Mouse (Mus musculus) brain, embryonic 14.5 days (tissue): ENCODE data around the gene Zcchc17. TPM values are rescaled to one million over a fixed set of nuclear protein-coding genes. Genes with fewer than 3 reads are reported as not detected.

Source experiments
- DNase-seq: peaks from one replicate; pipeline ENCODE4 v3.0.0-alpha.2; 2011; ENCODE audit warnings: low read depth
- CTCF ChIP-seq: fragments of 200-500 bp; IDR thresholded peaks from 2 replicates; pipeline ENCODE4 v1.5.1; 2012; ENCODE audit warnings: inconsistent platforms, mild to moderate bottlenecking, moderate library complexity, borderline replicate concordance; ENCODE audit not compliant: insufficient read depth, insufficient read length; ENCODE audit errors: extremely low read depth
- POLR2A ChIP-seq: fragments of 200-500 bp; IDR thresholded peaks from 2 replicates; pipeline ENCODE4 v1.6.1; 2012; ENCODE audit warnings: mild to moderate bottlenecking, inconsistent platforms, borderline replicate concordance; ENCODE audit not compliant: poor library complexity, insufficient read depth, insufficient read length, severe bottlenecking; ENCODE audit errors: extremely low read depth
- polyA plus RNA-seq: library from polyadenylated mRNA; depleted of rRNA; stranded (reverse); fragments of >200 nt; gene quantifications from 2 replicates; pipeline ENCODE4 v1.2.3, GENCODE M21; 2012

Zcchc17 gene
- polyA plus RNA-seq, 1 experiment = 38.7 TPM

GRCm38 (mm10) chr4:130349666-130350065 lies 10.1 kb downstream of the Zcchc17 start:
- TF ChIP-seq CTCF (peak; percentile 24; the same call in 1 of the 2 replicates), POLR2A (no peak)
- DNase-seq = no peak

- peak; percentile 85 for DNase-seq
- TF ChIP-seq CTCF (peak; percentile 74; the same call in 1 of the 2 replicates), POLR2A (no peak)
These were observed 18.1 kb downstream of the Zcchc17 start for GRCm38 (mm10) chr4:130341691-130342090.

GRCm38 (mm10) chr4:130335867-130336266 lies 23.9 kb downstream of the Zcchc17 start:
- DNase-seq = no peak
- TF ChIP-seq CTCF = no peak
- TF ChIP-seq POLR2A = no peak

- TF ChIP-seq CTCF (no peak), POLR2A (no peak)
- DNase-seq = no peak
These were observed 32.4 kb downstream of the Zcchc17 start for GRCm38 (mm10) chr4:130327366-130327765.

DNA sequence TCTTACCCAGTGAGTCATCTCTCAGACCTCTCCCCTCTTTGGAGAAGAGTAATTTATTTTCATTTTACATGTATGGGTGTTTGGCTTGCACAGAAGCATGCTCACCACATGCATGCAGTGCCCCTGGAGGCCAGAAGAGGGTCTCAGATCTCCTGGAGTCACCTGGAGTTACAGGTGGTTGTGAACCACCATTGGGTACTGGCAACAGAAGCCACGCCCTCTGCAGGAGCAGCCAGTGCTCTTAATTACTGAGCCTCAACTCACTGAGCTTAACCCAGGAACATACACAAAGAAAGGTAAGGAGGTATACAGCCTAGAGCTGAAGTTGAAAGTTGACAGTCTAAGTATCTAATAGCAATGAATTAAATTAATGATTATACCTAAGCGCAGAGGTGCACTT lies 34.3 kb downstream of the Zcchc17 start:
- TF ChIP-seq CTCF = peak; percentile 12; the same call in 1 of the 2 replicates
- no peak for TF ChIP-seq POLR2A
- DNase-seq = no peak

GRCm38 (mm10) chr4:130323607-130324006 lies 36.1 kb downstream of the Zcchc17 start:
- TF ChIP-seq CTCF (no peak), POLR2A (no peak)
- peak; percentile 16 for DNase-seq

DNA sequence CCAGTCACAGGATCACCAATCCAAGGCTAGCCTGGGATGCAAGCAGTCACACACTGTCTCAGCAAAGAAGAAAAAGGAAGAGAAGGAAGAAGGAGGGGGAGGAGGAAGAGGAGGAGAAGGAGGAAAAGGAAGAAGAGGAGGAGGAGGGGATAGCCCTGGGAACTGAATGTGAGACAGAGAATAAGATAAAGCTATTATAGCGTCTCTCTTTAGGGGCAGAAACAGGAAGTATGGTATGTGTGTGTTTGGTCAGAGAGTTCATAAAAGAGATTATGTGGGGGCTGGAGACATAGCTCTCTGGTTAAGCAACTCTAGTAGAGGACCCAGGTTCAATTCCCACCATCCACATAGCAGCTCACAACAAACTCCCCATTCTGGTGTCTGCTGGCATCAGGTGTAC lies 36.6 kb downstream of the Zcchc17 start:
- no peak for TF ChIP-seq POLR2A
- no peak for TF ChIP-seq CTCF
- DNase-seq = no peak

- TF ChIP-seq POLR2A = no peak
- TF ChIP-seq CTCF = no peak
- no peak for DNase-seq
These were observed 37.2 kb downstream of the Zcchc17 start for GRCm38 (mm10) chr4:130322567-130322966.

DNA sequence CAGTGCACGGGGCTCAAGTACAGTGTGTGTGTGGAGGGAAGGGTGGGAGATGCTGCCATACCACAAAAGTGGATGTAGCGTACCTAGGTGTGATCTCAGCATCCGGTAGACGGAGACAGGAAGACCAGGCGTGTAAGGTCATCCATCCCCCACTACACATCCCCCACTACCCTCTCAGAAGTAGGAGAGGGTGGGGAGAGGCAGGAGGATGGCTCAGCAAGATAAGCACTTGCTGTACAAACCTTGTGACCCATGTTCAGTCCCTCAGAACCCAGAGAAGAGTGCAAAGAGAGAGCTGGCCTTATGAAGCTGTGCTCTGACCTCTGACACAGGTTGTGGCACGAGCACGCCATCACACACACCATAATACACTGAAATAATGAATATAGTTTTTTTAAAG lies 38.1 kb downstream of the Zcchc17 start:
- DNase-seq = no peak

GRCm38 (mm10) chr4:130319564-130319963 lies 40.2 kb downstream of the Zcchc17 start:
- TF ChIP-seq POLR2A (no peak), CTCF (no peak)
- no peak for DNase-seq

More for the DNA sequence above, 38.1 kb downstream of the Zcchc17 start:
- TF ChIP-seq POLR2A (no peak), CTCF (no peak)

DNA sequence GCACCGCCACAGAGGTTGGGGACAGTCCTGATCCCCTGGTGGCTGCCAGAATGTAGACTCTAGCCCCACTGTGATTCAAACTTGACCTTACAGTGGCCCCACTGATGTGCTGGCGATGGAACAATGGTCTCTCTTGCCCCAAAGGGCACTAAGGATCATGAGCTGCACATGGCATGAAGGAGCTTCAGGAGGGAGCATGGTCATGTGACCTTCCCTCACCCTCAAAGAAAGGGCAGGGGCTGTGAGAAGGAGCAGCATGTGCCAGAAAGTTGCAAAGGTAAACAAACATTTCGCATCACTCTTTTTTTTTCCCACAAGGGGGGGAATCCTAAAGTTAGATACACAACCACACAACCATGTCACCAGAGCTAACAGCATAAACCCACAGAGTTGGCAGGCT lies 41.6 kb downstream of the Zcchc17 start:
- no peak for TF ChIP-seq CTCF
- TF ChIP-seq POLR2A = no peak
- DNase-seq = no peak

DNA sequence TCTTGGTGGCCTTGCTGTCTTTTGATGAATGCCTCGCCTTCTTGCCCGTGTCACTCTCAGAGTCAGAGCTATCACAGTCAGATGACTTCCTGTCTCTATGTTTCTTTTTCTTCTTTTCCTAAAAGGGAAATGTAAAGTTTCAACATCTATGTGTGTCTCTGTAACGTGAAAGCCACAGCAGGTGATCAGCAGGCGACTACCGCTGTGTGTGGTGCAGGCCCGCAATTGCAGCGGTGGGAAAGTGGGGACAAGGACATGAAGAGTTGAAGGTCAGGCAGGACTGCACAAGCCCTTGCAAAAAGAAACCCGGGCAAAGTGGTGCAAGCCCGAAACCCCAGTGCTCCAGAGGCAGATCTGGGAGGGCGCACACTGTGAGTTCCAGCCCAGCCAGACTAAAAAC lies 43.1 kb downstream of the Zcchc17 start:
- no peak for TF ChIP-seq CTCF
- TF ChIP-seq POLR2A = no peak
- no peak for DNase-seq

- TF ChIP-seq CTCF = no peak
- no peak for TF ChIP-seq POLR2A
- DNase-seq = peak; percentile 40
These were observed 43.8 kb downstream of the Zcchc17 start for GRCm38 (mm10) chr4:130315771-130316527.

DNA sequence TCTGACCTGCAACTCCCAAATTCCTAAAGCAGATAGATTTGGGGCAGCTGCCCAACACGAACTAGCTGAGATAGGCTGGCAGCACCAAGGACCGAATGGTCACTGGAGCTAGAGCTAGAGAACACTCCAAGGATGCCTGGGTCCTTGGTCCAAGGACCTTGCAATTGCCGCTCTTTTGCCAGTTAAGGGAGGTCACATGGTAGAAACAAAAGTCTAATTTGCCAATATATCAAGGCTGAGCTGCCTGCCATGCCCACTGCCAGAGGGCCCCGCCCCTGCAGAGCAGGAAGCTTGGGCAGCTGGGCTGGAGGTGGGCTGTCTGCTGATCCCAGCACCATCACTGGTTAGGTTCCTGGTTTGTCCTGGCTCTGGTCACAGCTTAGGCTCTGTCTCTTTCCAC lies 46.2 kb downstream of the Zcchc17 start:
- TF ChIP-seq CTCF (no peak), POLR2A (no peak)

More for the DNA sequence above, 46.2 kb downstream of the Zcchc17 start:
- no peak for DNase-seq
